1 mouse cellular context compared by ENCODE assay signal in the genomic region with DNA sequence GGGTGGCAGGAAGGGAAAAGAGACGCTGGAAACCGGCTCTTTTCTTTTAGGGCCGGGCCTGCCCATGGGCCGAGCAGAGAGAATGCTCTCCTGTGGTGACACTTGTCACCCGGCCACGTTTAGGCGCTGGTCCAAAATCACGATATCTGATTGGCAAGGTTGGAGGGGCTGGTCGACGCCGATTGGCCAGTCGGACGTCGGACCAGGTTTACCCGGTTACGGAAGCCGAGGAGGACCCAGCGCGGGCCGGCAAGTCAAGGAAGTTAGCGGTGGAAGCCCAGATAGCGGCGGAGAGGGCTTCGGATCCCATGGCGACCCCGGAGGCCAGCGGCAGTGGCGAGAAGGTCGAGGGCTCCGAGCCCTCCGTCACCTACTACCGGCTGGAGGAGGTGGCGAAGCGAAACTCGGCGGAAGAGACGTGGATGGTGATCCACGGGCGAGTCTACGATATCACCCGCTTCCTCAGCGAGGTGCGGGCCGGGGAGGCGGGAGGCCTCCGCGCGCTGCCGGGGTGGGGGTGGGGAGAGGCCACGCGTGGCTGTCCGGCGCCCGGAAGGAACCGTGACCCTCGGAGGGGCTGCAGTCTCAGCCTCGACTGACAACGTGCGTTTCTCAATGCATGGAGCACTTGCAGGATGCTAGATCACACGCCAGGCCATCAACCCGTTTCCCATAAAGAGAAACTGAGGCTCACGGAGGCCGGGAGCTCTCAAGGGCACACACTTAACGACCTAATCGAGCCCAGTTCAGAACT.
TF ChIP-seq lines count a peak whose summit lies in the region.

Cyb5b (plus strand) TSS at position 237 of the 754 bp plus-strand sequence.

TF ChIP-seq in MEL, 35 proteins besides CTCF, POLR2A, EP300 and RAD21 (continued from another document):
- no peak for TF ChIP-seq MAFK (IDR thresholded peaks at IDR 0.05; ENCODE audit: borderline replicate concordance, low read depth, low read length)
TF ChIP-seq in MEL: peak in this region for 12.
